Mouse (Mus musculus) c-Kit-negative CD71-positive TER-119-positive erythroid progenitor cells, embryonic 14.5 days (primary cell): ENCODE results near the gene Cd80.
A peak's percentile ranks its signal among the peaks of the same experiment; 100 is the strongest.
"Not testable (repeated sequence)": the region's sequence is repeated elsewhere in the genome, so short reads cannot be mapped to it uniquely, and the experiment has no call there.

Experiments
- DNase-seq: peaks from one replicate; pipeline ENCODE4 v3.0.0-alpha.2; 2013; ENCODE audit warnings: low read depth, low spot score

Cd80 gene

DNA sequence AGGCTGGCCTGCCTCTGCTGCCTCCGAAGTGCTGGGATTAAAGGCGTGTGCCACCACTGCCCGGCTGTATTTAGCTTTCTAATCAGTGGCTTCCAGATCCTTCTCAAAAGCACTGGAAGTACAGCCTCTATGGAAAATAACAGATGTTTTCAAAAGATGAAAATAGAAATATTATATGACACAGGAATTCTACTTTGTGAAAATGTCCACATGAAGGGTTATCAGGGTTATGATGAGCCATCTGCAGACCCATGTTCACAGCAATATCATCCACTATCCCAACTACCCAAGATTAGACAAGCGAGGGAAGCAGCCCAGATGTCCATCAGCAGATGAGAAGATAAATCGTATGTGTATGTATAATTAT is 17.1 kb downstream of the Cd80 start:
- no peak for DNase-seq

DNA sequence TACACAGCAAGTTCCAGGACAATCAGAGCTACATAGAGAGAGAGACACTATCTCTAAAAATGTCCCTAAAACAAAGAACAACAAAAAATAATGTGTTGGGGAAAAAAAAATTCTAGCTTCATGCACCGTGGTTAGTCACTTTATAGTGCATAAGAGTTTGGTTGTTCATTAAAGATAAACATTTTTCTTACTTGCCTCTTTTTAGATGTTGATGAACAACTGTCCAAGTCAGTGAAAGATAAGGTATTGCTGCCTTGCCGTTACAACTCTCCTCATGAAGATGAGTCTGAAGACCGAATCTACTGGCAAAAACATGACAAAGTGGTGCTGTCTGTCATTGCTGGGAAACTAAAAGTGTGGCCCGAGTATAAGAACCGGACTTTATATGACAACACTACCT is 18.3 kb downstream of the Cd80 start:
- DNase-seq = no peak

DNA sequence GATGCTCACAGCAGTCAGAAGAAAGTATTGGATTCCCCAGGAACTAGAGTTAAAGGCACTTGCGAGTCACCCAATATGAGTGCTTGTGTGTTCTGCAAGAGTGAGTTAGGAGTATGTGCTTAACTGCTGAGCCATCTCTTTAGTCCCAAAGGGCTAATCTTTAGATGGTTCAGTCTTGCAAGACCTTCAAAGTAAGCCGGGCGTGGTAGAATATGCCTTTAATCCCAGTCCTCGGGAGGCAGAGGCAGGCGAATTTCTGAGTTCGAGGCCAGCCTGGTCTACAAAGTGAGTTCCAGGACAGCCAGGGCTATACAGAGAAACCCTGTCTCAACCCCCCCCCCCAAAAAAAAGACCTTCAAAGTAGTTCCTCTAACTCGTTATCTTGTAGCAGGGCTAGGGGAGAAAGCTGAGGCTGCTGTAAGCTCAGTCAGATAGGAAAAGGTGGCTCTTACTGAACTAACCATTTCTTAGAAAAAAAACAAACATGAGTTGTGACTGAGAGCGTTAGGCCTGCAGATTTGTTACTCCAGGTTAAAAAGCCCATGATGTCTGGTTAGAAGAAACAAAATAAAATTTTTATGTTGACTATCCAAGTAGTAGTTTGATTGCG is 19.4 kb downstream of the Cd80 start:
- DNase-seq = no peak

DNA sequence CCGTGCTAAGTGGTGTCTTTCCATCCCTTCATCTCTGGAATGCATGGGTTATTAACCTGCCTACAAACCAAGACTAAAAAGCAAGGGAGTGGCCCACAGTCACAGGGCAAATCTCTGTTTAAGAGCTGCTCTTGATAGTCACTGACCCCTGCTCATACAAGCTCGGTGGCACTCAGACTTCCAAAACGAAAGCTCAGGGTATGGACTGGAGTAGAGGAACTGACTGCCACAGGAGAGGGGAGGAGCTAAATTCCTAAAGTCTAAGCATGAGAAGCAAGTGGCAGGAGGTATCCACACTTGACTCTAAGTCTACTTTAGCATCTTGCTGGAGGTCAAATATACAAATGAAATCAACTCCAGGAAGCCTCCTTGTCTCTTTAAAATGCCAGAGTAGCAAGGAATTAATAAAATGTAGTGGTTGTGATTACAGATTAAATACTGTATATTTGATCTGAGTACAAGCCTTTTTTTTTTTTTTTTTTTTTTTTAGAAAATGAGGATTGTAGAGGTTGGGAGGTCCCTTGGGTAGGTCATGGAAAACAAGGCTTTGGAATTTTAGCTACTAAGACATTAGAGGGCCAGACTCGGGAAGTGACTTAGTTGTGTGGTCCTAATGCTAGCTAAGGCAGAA is 20.4 kb downstream of the Cd80 start:
- DNase-seq = no peak

DNA sequence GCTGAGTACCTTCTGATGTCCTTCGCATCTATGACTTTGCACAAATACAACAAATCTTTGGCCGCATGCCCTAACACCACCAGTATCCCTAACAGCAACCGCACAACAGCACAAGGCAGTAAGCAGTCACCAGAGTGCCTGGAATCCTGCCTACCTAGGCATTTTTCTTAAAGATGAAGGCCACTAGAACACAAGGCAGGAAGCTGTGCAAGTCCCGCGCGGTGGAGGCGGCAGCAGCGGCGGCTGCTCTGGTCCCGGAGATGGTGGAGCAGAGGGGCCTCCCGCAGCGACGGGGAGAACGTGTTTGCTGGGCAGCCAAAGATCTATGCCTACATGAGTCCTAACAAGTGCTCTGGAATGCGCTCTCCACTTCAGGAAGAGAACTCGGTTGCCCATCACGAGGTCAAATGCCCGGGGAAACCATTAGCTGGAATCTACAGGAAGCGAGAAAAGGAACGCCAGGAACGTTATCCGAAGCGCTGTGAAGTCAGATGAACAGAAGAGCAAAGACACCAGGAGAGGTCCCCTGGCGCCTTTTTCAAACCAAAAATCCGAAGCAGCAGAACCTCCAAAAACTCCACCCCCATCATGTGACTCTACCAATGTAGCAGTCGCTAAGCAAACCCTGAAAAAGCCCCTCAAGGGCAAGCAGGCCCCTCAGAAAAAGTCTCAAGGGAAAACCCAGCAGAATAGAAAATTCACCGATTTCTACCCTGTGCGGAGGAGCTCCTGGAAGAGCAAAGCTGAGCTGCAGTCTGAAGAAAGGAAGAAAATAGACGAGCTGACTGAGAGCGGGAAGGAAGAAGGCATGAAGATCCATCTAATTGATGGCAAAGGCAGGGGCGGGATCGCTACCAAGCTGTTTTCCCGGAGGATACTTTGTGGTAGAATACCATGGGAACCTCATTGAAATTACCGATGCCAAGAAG is 21.2 kb downstream of the Cd80 start:
- no peak for DNase-seq

DNA sequence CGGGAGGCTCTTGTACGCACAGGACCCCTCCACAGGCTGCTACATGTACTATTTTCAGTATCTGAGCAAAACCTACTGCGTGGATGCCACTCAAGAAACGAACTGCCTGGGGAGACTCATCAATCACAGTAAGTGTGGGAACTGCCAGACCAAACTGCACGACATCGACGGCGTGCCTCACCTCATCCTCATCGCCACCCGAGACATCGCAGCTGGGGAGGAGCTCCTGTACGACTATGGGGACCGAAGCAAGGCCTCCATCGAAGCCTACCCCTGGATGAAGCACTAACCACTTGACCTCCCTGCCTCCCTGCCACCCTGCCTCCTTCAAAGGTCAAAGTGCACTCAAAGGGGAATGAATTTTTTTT is 21.9 kb downstream of the Cd80 start:
- not testable (repeated sequence) for DNase-seq

DNA sequence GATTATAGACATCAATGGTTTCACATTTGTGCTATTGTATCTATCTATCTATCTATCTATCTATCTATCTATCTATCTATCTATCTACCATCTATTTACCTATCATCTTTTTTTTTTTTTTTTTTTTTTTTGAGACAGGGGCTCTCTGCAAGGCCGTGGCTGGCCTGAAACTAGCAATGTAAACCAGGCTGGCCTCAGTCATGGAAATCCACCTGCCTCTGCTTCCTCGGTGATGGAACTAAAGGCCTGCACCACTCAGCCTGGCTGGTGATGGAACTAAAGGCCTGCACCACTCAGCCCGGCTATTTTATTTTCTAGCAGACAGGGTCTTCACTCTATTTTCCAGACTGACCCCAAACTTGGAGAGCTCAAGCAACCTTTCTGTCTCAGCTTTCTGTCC is 22.9 kb downstream of the Cd80 start:
- no peak for DNase-seq

DNA sequence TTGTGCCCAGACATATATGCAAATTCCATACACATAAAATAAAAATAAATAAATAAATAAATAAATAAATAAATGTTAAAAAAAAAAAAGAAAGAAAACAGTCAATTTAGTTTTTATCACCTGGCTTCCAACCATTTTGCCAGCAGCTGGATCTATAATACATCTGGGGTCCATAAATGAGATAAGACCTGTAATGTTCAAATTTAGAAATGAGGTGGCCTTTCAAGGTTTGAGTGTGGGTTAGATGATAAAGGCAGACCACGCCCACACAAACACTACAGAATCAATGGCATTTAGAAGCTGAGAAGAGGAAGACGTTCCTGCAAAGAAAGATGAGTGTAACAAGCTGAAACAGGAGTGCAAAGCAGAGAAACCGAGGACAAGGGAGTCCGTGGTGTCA is 26.0 kb downstream of the Cd80 start:
- DNase-seq = no peak

DNA sequence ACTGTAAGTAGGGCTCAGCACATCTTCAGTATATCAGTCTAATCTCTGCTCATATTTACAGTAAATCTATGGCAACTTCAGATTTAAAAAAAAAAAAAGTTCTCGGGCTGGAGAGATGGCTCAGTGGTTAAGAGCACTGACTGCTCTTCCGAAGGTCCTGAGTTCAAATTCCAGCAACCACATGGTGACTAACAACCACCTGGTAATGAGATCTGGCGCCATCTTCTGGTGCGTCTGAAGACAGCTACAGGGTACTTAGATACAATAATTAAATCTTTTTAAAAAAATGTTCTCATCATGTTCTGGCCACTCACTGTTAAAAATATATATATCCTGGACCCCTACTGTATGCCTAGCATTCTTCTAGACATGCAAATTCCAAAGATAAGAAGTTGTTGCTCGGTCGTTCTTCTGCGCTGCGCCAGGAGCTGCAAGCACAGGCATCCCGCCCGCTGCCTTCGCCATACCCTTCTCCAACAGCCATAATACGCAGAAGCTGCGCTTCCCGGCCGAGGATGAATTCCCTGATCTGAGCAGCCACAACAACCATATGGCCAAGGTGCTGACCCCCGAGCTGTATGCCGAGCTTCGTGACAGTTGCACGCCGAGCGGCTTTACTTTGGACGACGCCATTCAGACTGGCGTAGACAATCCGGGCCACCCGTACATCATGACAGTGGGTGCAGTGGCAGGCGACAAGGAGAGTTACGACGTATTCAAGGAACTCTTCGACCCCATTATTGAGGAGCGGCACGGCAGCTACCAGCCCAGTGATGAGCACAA is 27.6 kb downstream of the Cd80 start:
- no peak for DNase-seq

DNA sequence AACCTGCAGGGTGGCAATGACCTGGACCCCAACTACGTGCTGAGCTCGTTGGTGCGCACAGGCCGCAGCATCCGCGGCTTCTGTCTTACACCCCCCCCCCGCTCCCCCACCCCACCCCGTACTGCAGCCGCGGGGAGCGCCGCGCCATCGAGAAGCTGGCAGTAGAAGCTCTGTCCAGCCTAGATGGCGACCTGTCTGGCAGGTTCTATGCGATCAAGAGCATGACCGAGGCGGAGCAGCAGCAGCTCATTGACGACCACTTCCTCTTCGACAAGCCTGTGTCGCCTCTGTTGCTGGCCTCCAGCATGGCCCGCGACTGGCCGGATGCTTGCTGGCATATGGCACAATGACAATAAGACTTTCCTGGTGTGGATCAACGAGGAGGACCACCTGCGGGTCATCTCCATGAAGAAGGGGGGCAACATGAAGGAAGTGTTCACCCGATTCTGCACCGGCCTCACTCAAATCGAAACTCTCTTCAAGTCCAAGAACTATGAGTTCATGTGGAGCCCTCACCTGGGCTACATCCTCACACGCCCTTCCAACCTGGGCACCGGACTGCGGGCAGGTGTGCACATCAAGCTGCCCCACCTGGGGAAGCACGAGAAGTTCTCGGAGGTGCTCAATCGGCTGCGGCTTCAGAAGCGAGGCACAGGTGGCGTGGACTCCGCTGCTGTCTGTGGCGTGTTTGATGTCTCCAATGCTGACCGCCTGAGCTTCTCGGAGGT is 28.4 kb downstream of the Cd80 start:
- no peak for DNase-seq

DNA sequence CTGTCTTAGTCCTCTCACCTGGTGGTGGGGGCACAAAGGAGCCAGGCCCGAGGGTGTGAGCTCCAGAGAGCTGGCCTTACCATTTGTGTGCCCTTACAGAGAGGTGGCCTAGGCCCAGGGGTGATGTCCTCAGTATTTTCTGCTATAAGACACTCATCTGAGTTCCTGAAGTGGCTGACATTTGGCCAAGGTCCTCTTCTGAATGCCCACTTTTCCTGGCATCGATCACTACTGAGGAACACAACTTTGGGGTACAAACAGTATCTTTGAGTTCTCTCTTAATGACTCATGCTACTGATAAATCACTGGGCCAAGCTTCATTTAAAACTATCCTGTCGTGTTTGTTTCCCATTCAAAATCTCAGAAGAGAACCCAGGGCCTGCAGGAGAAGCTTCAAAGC is 37.2 kb downstream of the Cd80 start:
- DNase-seq = no peak

DNA sequence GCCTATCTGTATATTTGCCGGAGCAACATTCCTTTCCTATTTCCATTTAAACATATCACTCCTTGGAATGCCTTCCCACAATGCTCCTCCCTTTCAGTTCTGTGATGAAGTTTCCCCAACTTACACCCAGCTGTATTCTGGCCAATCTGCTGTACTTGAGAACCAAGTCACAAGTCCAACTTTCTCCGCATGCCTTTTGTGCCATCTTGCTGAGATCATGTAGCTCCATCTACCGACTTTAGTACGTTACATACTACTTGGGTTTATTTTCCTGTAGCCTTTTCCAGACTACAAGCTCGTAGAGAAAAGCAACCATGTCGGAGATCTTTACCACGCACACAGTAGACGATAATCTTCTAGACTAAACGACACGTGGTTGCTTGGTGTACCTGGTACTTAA is 38.5 kb downstream of the Cd80 start:
- no peak for DNase-seq

DNA sequence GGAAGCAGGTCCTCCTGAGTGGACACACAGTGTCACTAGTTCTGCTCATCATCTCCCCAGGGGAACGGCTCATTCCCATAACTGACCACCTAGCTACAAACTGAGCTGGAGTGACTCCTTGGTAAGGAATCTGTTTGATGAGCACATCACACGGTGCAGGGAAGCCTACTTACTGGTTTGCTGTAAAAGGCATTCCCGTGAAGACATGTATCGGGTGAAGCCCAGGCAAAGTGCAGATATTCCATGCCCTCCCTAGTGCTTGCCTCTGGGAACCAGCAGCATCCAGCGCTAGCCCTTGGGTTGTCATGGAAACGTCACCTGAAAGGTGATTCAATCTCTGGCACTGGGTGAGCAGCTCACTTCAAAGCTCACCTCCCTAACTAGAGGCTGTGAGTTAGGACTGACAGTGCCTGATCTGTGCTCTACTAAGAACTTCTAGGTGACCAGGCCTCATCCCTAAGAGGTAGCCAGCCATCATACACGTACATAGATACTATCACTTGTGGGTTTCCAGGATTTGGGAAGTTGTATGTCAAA is 41.3 kb downstream of the Cd80 start:
- no peak for DNase-seq

DNA sequence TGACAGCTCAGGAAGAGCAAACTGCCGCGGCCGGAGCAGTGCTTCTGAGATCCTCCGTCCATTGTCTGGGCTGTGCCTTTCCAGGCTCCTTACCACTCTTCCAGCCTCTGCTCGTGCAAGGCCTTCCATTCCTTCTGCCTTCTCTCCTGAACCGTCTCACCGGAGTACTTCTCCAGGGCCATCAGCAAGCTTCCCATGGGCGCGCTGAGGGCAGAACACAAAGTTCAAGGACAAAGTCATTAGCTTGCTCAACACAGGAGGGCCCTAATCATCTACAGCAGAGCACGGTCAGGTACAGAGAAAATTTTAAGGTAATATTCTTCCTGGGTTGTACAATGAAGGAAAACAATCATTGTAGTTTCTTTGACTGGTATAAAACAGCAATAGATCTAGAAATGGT is 47.1 kb downstream of the Cd80 start:
- no peak for DNase-seq

DNA sequence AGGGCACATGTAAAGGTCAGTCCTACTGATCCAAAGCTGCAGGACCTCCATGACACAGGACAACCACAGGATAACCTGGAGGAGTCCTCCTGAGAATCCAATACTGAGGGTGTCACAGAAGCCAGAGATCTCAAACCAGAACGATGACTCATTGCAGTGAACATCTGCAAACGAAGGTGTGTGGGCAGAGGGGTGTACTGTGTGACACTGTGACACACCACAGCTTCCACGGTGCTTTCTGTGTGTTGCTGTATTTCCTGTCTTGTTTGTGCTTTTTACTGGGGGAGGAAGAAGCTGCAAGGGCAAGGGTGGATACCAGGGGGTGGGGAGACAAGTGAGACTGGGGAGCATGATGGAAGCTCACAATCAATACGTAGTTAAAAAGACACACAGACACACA is 48.2 kb downstream of the Cd80 start:
- no peak for DNase-seq

DNA sequence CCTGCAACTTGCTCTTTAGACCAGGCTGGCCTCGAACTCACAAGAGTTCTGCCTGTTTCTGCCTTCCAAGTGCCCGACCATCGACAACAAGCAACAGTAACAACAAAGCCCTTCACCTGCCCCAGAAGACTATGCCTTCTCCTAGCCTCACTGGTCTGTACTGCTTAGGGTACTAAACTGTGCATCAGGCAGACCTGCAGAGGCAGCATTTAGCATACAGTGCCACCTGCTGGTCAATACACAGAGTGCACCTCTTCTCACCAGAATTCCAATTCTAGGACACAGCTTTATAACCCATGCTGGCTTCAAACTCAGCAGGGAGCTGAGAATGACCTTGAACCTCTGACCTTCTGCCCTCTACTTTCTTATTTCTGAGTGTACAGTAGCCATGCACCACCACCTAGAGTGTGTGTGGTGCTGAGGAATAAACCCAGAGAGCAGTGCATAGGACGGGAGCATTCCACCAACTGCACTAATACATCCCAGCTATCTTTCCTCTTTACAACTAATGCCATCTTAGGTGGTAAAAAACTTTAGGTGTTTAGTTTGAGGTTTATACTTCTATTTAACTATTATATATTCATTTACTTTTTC is 50.8 kb downstream of the Cd80 start:
- peak; percentile 49 for DNase-seq

DNA sequence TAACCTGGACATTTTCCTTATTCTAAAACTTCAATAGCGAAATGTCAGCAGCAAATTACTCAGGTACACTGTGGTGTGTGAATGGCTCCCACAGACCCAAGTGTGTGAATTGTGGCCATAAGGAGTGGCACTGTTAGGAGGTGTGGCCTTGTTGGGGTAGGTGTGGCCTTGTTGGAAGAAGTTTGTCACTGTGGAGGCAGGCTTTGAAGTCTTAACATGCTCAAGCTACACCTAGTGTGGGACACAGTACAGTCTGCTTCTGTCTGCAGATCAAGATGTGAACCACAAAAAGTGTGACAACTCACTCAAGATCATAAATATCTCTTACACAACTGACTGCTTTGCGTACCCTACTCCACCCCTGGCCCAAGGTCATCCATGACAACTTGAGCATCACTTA is 55.5 kb downstream of the Cd80 start:
- DNase-seq = no peak

DNA sequence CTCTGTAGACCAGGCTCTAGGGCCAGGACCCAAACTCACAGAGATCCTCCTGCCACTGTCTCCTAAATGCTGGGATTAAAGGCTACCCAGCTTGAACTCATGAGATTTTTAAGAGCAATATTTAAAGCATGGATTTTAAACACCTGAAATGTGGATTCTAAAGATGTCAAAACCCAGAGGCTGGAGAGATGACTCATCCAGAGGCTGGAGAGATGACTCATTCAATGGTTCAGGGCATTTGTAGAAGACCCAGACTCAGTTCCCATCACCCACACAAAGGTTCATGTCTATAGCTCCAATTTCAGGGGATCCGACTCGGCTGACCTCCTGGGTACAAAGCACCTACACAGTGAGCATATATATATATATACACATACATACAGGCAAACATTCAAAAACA is 63.8 kb downstream of the Cd80 start:
- DNase-seq = no peak

DNA sequence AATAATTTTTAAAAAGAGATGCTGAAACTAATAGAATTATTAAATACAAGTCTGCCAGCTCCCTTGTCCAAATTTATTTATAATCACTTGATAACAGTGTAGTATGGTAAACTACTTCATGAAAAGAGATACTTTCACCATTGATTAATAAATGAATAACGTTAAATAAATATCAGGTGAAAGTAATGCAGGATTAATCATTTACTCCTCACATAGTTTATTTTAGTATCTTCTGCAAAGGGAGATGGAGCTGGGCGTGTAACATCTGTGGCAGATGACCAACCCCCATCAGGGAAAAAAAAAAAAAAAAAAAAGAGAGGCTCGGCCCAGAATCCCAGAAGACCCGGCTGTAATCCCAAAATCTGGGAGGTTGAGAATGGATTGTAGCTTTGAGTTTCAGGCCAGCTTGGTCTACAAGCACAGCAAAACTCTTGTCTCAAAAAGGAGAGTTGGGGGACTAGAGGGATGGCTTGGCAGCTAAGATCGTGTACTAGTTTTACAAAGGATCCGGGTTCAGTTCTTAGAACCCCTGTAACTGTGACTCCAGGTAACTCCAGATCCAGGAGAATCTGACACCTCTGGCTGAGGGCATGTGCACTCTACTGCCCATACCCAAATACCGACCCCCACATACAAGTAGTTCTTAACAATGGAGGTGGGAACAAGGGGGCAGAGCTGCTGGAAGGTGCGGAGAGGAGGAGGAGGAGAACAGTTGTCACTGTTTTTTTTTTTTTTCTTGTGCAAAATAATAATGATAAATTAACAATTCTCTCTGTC is 66.0 kb downstream of the Cd80 start:
- DNase-seq = no peak
